Mouse (Mus musculus) CH12.LX (cell line): ENCODE data around the gene Tti1. TPM values are rescaled to one million over a fixed set of nuclear protein-coding genes. Genes with fewer than 3 reads are reported as not detected.

ENCODE experiments used
- DNase-seq: peaks from one replicate; pipeline ENCODE4 v3.0.0-alpha.2; 2013; ENCODE audit errors: extremely low read depth
- H3K27ac ChIP-seq: 2 replicates; pipeline ENCODE4 v1.5.1; 2012; ENCODE audit warnings: low read depth, mild to moderate bottlenecking, control low read depth, moderate library complexity; ENCODE audit not compliant: insufficient read depth
- H3K27me3 ChIP-seq: replicated peaks from 2 replicates; pipeline ENCODE3; 2012; ENCODE audit warnings: inconsistent platforms
- H3K36me3 ChIP-seq, 2 experiments: replicated peaks in 1 of 2; 2 replicates each; pipeline versions ENCODE3 to v1.6.1; 2012; ENCODE audit warnings: inconsistent platforms in 1 of 2, low read length in 1 of 2, mild to moderate bottlenecking in 1 of 2, mixed read lengths in 1 of 2, moderate library complexity in 1 of 2; ENCODE audit not compliant: control insufficient read depth in 1 of 2, insufficient read depth in 1 of 2
- H3K4me1 ChIP-seq, 2 experiments: 2 replicates each; pipeline ENCODE4 v1.6.1; 2012; ENCODE audit warnings: inconsistent platforms in 1 of 2, moderate library complexity in 1 of 2; ENCODE audit not compliant: insufficient read depth in 2 of 2, control insufficient read depth in 1 of 2
- H3K4me2 ChIP-seq: 2 replicates; pipeline ENCODE4 v1.6.1; 2012; ENCODE audit warnings: low read depth, mild to moderate bottlenecking, control low read depth; ENCODE audit not compliant: poor library complexity, insufficient read depth, severe bottlenecking
- H3K4me3 ChIP-seq, 3 experiments: fragments of 150-350 bp in 1 of 3; sonication (generic) in 1 of 3; replicated peaks in 1 of 3; 2 replicates each; pipeline versions ENCODE3 to v1.5.1; 2011 to 2012; ENCODE audit warnings: low read depth in 2 of 3, low read length in 2 of 3, mild to moderate bottlenecking in 2 of 3, moderate library complexity in 2 of 3, control low read depth in 1 of 3, improper control_type of control experiment in 1 of 3, inconsistent platforms in 1 of 3, mixed read lengths in 1 of 3; ENCODE audit not compliant: poor library complexity in 1 of 3
- H3K79me2 ChIP-seq: replicated peaks from 2 replicates; pipeline ENCODE4 v1.6.1; 2012; ENCODE audit warnings: mild to moderate bottlenecking, moderate library complexity; ENCODE audit not compliant: control insufficient read depth, poor library complexity, insufficient read depth, severe bottlenecking; ENCODE audit errors: extremely low read depth
- H3K9ac ChIP-seq: 2 replicates; pipeline ENCODE4 v1.6.1; 2012; ENCODE audit warnings: low read depth, mild to moderate bottlenecking, control low read depth, moderate library complexity; ENCODE audit not compliant: insufficient read depth
- H3K9me3 ChIP-seq: replicated peaks from 2 replicates; pipeline ENCODE3; 2012; ENCODE audit warnings: low read length, inconsistent platforms, mixed read lengths
- CHD2 ChIP-seq: IDR thresholded peaks from 2 replicates; pipeline ENCODE4 v1.6.1; 2011; ENCODE audit warnings: low read length, improper control_type of control experiment
- CTCF ChIP-seq, 2 experiments: IDR thresholded peaks in 1 of 2; conservative IDR thresholded peaks in 1 of 2; 2 replicates each; pipeline ENCODE4 v1.5.1; 2011 to 2012; ENCODE audit warnings: low read depth in 2 of 2, low read length in 2 of 2, improper control_type of control experiment in 1 of 2, inconsistent platforms in 1 of 2, mild to moderate bottlenecking in 1 of 2, moderate library complexity in 1 of 2
- E2F4 ChIP-seq: IDR thresholded peaks from 2 replicates; pipeline ENCODE4 v1.6.1; 2011; ENCODE audit warnings: low read depth, low read length, improper control_type of control experiment; ENCODE audit not compliant: insufficient replicate concordance
- EP300 ChIP-seq: IDR thresholded peaks from 2 replicates; pipeline ENCODE4 v1.6.1; 2011; ENCODE audit warnings: low read length, improper control_type of control experiment
- HCFC1 ChIP-seq: IDR thresholded peaks from 2 replicates; pipeline ENCODE4 v1.6.1; 2012; ENCODE audit warnings: low read depth, mild to moderate bottlenecking, inconsistent platforms, low read length, improper control_type of control experiment
- IRF4 ChIP-seq: IDR thresholded peaks from 2 replicates; pipeline ENCODE4 v1.6.1; 2014; ENCODE audit warnings: low read depth, mild to moderate bottlenecking, inconsistent platforms, low read length, improper control_type of control experiment
- JUND ChIP-seq: conservative IDR thresholded peaks from 2 replicates; pipeline ENCODE4 v1.6.1; 2011; ENCODE audit warnings: low read depth, low read length, improper control_type of control experiment
- KAT2A ChIP-seq: IDR thresholded peaks from 2 replicates; pipeline ENCODE4 v1.6.1; 2012; ENCODE audit warnings: low read length, improper control_type of control experiment, inconsistent platforms; ENCODE audit not compliant: insufficient replicate concordance
- MAX ChIP-seq: IDR thresholded peaks from 2 replicates; pipeline ENCODE4 v1.6.1; 2011; ENCODE audit warnings: low read length, improper control_type of control experiment
- MAZ ChIP-seq: IDR thresholded peaks from 2 replicates; pipeline ENCODE4 v1.6.1; 2012; ENCODE audit warnings: low read depth, mild to moderate bottlenecking, inconsistent platforms, low read length, improper control_type of control experiment, moderate library complexity
- MXI1 ChIP-seq: IDR thresholded peaks from 2 replicates; pipeline ENCODE4 v1.6.1; 2011; ENCODE audit warnings: mild to moderate bottlenecking, low read depth, low read length, improper control_type of control experiment
- NRF1 ChIP-seq: IDR thresholded peaks from 2 replicates; pipeline ENCODE4 v1.6.1; 2014; ENCODE audit warnings: low read depth, mild to moderate bottlenecking, inconsistent platforms, low read length, improper control_type of control experiment, moderate library complexity
- POLR2AphosphoS2 ChIP-seq: IDR thresholded peaks from 2 replicates; pipeline ENCODE4 v1.6.1; 2011; ENCODE audit warnings: low read depth, low read length, improper control_type of control experiment
- RAD21 ChIP-seq: IDR thresholded peaks from 2 replicates; pipeline ENCODE4 v1.6.1; 2011; ENCODE audit warnings: low read depth, mild to moderate bottlenecking, low read length, improper control_type of control experiment, moderate library complexity
- RCOR1 ChIP-seq: conservative IDR thresholded peaks from 2 replicates; pipeline ENCODE4 v1.6.1; 2012; ENCODE audit warnings: low read depth, mild to moderate bottlenecking, inconsistent platforms, low read length, improper control_type of control experiment
- TBP ChIP-seq: conservative IDR thresholded peaks from 2 replicates; pipeline ENCODE4 v1.6.1; 2011; ENCODE audit warnings: low read depth, low read length, improper control_type of control experiment
- TCF12 ChIP-seq: IDR thresholded peaks from 2 replicates; pipeline ENCODE4 v1.6.1; 2014; ENCODE audit warnings: low read depth, mild to moderate bottlenecking, inconsistent platforms, low read length, improper control_type of control experiment
- ZKSCAN1 ChIP-seq: IDR thresholded peaks from 2 replicates; pipeline ENCODE4 v1.6.1; 2012; ENCODE audit warnings: low read depth, inconsistent platforms, low read length, improper control_type of control experiment, borderline replicate concordance
- ZMIZ1 ChIP-seq: IDR thresholded peaks from 2 replicates; pipeline ENCODE4 v1.6.1; 2012; ENCODE audit warnings: low read depth, mild to moderate bottlenecking, inconsistent platforms, low read length, improper control_type of control experiment
- ZNF384 ChIP-seq: IDR thresholded peaks from 2 replicates; pipeline ENCODE4 v1.6.1; 2012; ENCODE audit warnings: low read depth, low read length, improper control_type of control experiment, inconsistent platforms
- dilution Hi-C: fragments of 300-500 bp; cut with MboI; formaldehyde crosslinking; loops from 2 replicates; pipeline ENCODE4 v1.14.3; 2020; ENCODE audit warnings: low sequenced_read_pairs; ENCODE audit not compliant: extremely low pct_unique_long_range_greater_than_20kb, extremely low pct_ligation_motif_present
- in situ Hi-C: fragments of 300-500 bp; cut with MboI; formaldehyde crosslinking; loops from 3 replicates; pipeline ENCODE4 v1.14.3; 2019; ENCODE audit warnings: low sequenced_read_pairs, low pct_ligation_motif_present, low pct_unique_long_range_greater_than_20kb, mixed read lengths
- polyA plus RNA-seq: library from polyadenylated mRNA; unstranded; fragments of >175 nt; gene quantifications from 2 replicates; pipeline ENCODE4 v1.2.1, GENCODE M21; 2012; ENCODE audit warnings: low read depth; ENCODE audit not compliant: insufficient read length
- total RNA-seq, 2 experiments: library from RNA; depleted of rRNA; stranded (reverse); fragments of 300-350 nt in 1 of 2; fragments of >200 nt in 1 of 2; gene quantifications; 2 replicates each; pipeline ENCODE4 v1.2.3; 2012 to 2014

Gene Tti1
- total and polyA plus RNA-seq, 3 experiments, result 19.7 to 27.2 (median 19.8) TPM

- Histone ChIP-seq H3K4me3 (peak overlapping the region; percentile 82 to 97 (median 95)), H3K27me3 (no peaks in the 10 kb centered on the region), H3K4me2 (peak overlapping the region; percentile 53), H3K79me2 (peaks cover 57% of the 10 kb centered on the region), H3K27ac (peak overlapping the region; percentile 48; the same call in 1 of the 2 replicates), H3K4me1 (peaks cover 8 to 48% of the 10 kb centered on the region in 2 experiments; a peak in 3 of 4 replicates), H3K36me3 (peaks cover 0 to 21% of the 10 kb centered on the region in 2 experiments), H3K9ac (peak overlapping the region; percentile 74), H3K9me3 (no peaks in the 10 kb centered on the region)
- in situ Hi-C loops (no loop called here), dilution Hi-C loops (no loop called here)
- DNase-seq, result no peak
- TF ChIP-seq MAZ, result peak; percentile 23; the same call in 1 of the 2 replicates
- peak; percentile 14 for TF ChIP-seq RAD21
- TF ChIP-seq ZNF384, result peak; percentile 51
- TF ChIP-seq JUND, result no peak
- TF ChIP-seq POLR2AphosphoS2, result peak; percentile 44; the same call in 1 of the 2 replicates
- peak in 1 of 2 experiments; percentile 59; a peak in 2 of 4 replicates for TF ChIP-seq CTCF (conservative IDR thresholded peaks at IDR 0.05 in 1 of 2, IDR thresholded peaks at IDR 0.05 in 1 of 2; ENCODE audit: low read depth in 2 of 2, low read length in 2 of 2)
- no peak for TF ChIP-seq ZKSCAN1
Observed at GRCm38 (mm10) chr2:158027855-158028353, 329 bp downstream of the Tti1 start.

DNA sequence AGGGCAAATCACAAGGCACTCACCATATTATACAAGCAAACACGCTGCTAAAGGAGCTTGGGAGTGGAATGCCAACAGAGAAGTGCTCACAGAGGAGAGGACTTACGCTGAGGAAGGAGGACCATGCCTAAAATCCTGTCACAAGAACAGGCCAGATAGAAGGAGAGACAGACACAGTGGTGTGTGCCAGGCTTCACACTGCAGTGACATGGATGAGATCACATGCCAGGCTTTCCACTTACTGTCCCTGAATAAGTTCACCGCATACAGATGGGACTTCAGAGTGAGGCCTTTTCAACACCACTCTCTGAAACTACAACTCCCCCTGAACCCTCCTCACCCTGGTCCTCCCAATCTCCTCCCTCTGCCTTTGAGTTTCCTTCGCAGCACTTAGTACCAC lies 10.9 kb downstream of the Tti1 start:
- no peaks in the 10 kb centered on the region for H3K27me3 ChIP-seq
- peaks cover 0 to 43% of the 10 kb centered on the region in 2 experiments for H3K36me3 ChIP-seq
- no peak for DNase-seq
- dilution Hi-C loops (no loop called here), in situ Hi-C loops (no loop called here)
- no peaks in the 10 kb centered on the region for H3K9me3 ChIP-seq
- no peak overlapping the region for H3K4me3 ChIP-seq
- H3K4me1 ChIP-seq, result peaks cover 0 to 10% of the 10 kb centered on the region in 2 experiments; a peak in 1 of 4 replicates
- H3K27ac ChIP-seq, result no peak overlapping the region
- H3K79me2 ChIP-seq, result peaks cover 12% of the 10 kb centered on the region
- no peak overlapping the region for H3K4me2 ChIP-seq
- H3K9ac ChIP-seq, result no peak overlapping the region
- no peak for TF ChIP-seq TBP
- TF ChIP-seq MAX, result no peak
- no peak for TF ChIP-seq ZKSCAN1
- no peak for TF ChIP-seq MXI1
- no peak for TF ChIP-seq E2F4
- TF ChIP-seq ZNF384, result no peak
- TF ChIP-seq MAZ, result no peak
- TF ChIP-seq EP300, result no peak

- H3K36me3 ChIP-seq, result peaks cover 21 to 64% of the 10 kb centered on the region in 2 experiments
- DNase-seq, result no peak
- H3K27ac ChIP-seq, result no peak overlapping the region
- no peaks in the 10 kb centered on the region for H3K4me1 ChIP-seq
- H3K79me2 ChIP-seq, result no peaks in the 10 kb centered on the region; the same call in 1 of the 2 replicates
- in situ Hi-C loops (no loop called here), dilution Hi-C loops (no loop called here)
- H3K4me3 ChIP-seq, result no peak overlapping the region
- H3K9ac ChIP-seq, result no peak overlapping the region
- H3K27me3 ChIP-seq, result no peaks in the 10 kb centered on the region
- TF ChIP-seq NRF1, result no peak
- TF ChIP-seq MXI1, result no peak
- no peak for TF ChIP-seq MAX
- no peak for TF ChIP-seq HCFC1
- TF ChIP-seq ZMIZ1, result no peak
- TF ChIP-seq RCOR1, result no peak
- no peak for TF ChIP-seq KAT2A
- TF ChIP-seq IRF4, result no peak
- no peak for TF ChIP-seq CHD2
- TF ChIP-seq TCF12, result no peak
- no peak overlapping the region for H3K4me2 ChIP-seq
- H3K9me3 ChIP-seq, result no peaks in the 10 kb centered on the region
Observed at GRCm38 (mm10) chr2:158012608-158013007, 15.6 kb downstream of the Tti1 start.
